Mouse (Mus musculus): ENCODE data around the gene Scn5a. TPM values are rescaled to one million over a fixed set of nuclear protein-coding genes. Genes with fewer than 3 reads are reported as not detected.
A peak's percentile ranks its signal among the peaks of the same experiment; 100 is the strongest.

Gene Scn5a
- total and polyA plus RNA-seq, 2 experiments from 2014 or later: 0.38 to 1.2 TPM

DNA sequence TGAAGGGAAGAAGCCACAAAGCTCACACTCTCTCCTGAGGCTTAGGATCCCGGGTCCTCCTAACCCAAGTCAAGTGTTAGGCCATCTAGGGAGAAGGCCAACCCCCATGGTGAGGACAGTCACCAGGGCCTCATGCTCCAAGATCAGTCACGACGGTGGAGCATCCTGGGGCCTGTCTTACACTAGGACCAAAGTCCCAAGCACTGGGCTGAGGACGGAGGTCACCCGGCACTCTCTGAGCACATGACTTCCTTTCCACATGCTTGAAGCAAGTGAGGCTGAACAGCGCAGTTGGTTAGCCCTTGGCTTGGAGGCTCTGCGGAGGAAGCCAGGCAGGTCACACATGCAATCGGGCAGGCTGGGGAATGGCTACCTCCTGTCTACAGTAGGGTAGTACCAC, 63.8 kb downstream of the Scn5a start:
- Histone ChIP-seq H3K9ac (replicated peaks; ENCODE audit: low read length, poor library complexity, severe bottlenecking) (no peak overlapping the region), H3K27me3 (ENCODE audit: insufficient read depth, low read length) (peaks cover 35% of the 10 kb centered on the region), H3K4me3 (ENCODE audit: low read depth, low read length) (no peak overlapping the region), H3K4me1 (ENCODE audit: insufficient read depth, low read length) (no peaks in the 10 kb centered on the region), H3K9me3 (ENCODE audit: low read length) (no peaks in the 10 kb centered on the region), H3K27ac (ENCODE audit: low read depth, low read length) (no peak overlapping the region), H3K4me2 (ENCODE audit: low read depth, low read length, poor library complexity, severe bottlenecking) (no peak overlapping the region), H3K36me3 (ENCODE audit: insufficient read depth, low read length) (no peaks in the 10 kb centered on the region)
- DNase-seq (ENCODE audit: low spot score): no peak
- TF ChIP-seq CTCF (IDR thresholded peaks at IDR 0.05): no peak
- 87% methylated on average over 8 of the region's 8 CpGs for WGBS
- no peak for ATAC-seq (ENCODE audit: low FRiP score)

DNA sequence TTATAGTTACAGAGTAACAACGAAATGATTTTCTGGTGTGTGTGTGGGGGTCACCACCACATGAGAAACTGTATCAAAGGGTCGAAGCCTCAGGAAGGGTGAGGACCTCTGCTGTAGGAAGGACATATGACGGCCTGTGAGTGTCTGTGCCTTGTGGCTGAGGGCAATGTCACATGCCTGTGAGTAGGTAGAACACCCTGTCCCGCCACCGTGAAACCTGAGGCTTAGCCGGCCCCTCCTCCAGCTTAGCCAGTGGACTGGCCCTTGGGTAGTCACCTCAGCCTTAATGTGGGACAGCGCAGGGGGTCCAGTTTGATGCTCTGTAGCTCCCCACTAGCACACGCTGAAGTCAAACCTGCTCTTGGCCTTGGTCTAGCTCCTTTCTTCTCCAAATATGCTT, 65.0 kb downstream of the Scn5a start:
- Histone ChIP-seq H3K4me1 (ENCODE audit: insufficient read depth, low read length) (no peaks in the 10 kb centered on the region), H3K9ac (replicated peaks; ENCODE audit: low read length, poor library complexity, severe bottlenecking) (no peak overlapping the region), H3K4me3 (ENCODE audit: low read depth, low read length) (no peak overlapping the region), H3K4me2 (ENCODE audit: low read depth, low read length, poor library complexity, severe bottlenecking) (no peak overlapping the region), H3K27me3 (ENCODE audit: insufficient read depth, low read length) (peaks cover 34% of the 10 kb centered on the region), H3K27ac (ENCODE audit: low read depth, low read length) (no peak overlapping the region), H3K36me3 (ENCODE audit: insufficient read depth, low read length) (no peaks in the 10 kb centered on the region), H3K9me3 (ENCODE audit: low read length) (no peaks in the 10 kb centered on the region)
- ATAC-seq (ENCODE audit: low FRiP score): no peak
- no peak for TF ChIP-seq CTCF (IDR thresholded peaks at IDR 0.05)
- no peak for DNase-seq (ENCODE audit: low spot score)
- 91% methylated on average over 8 of the region's 8 CpGs for WGBS

DNA sequence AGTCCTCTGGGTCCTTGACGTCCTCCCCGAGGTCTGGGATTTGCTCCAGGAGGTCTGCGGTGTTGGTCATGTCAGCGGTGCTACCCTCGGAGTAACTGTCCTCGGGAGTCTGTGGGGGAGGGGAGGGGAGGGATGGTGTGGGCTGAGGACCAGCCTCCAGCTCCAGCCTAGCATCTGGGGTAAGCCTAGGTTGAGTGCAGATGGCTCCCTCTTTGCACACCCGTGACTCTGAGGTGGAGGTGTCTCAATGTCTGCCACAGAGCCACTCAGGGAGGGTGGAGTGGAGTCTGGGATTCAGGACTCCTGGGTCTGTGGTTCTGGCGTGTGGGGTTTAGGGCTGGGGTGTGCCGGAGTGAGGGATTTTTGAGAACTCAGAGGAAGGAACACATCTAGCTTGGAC, 65.8 kb downstream of the Scn5a start:
- Histone ChIP-seq H3K9ac (replicated peaks; ENCODE audit: low read length, poor library complexity, severe bottlenecking) (no peak overlapping the region), H3K27ac (ENCODE audit: low read depth, low read length) (no peak overlapping the region), H3K27me3 (ENCODE audit: insufficient read depth, low read length) (peaks cover 26% of the 10 kb centered on the region), H3K4me2 (ENCODE audit: low read depth, low read length, poor library complexity, severe bottlenecking) (no peak overlapping the region), H3K36me3 (ENCODE audit: insufficient read depth, low read length) (no peaks in the 10 kb centered on the region), H3K4me1 (ENCODE audit: insufficient read depth, low read length) (no peaks in the 10 kb centered on the region), H3K9me3 (ENCODE audit: low read length) (no peaks in the 10 kb centered on the region), H3K4me3 (ENCODE audit: low read depth, low read length) (no peak overlapping the region)
- DNase-seq (ENCODE audit: low spot score) (no peak), ATAC-seq (ENCODE audit: low FRiP score) (no peak)
- TF ChIP-seq CTCF (IDR thresholded peaks at IDR 0.05): no peak
- WGBS: 87% methylated on average over 9 of the region's 9 CpGs

DNA sequence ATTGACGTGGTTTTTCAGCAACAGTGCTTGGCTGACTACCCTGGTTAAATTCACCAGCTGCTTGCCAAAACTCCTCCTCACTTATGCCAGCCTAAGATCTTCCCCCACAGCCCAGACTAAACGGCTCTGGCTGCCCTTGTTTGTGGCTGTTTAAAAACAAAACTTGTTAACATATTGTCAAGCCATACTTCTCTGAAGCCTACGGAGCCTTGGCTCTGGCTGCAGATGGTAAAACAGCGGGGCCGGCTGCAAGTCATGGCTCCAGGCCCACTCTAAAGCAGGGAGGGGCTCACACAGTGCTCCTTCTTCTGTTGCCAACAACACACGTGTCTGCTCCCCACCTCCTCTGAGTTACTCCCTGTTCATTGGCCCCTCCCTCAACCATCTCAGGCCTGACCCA, 67.9 kb downstream of the Scn5a start:
- H3K4me1 ChIP-seq (ENCODE audit: insufficient read depth, low read length): no peaks in the 10 kb centered on the region
- WGBS: 65% methylated on average over 6 of the region's 6 CpGs
- peaks cover 11% of the 10 kb centered on the region for H3K27me3 ChIP-seq (ENCODE audit: insufficient read depth, low read length)
- H3K9ac ChIP-seq (replicated peaks; ENCODE audit: low read length, poor library complexity, severe bottlenecking): no peak overlapping the region
- 0 out of 2 replicates have a peak, but pooled peaks cover 3% of the 10 kb centered on the region for H3K9me3 ChIP-seq (ENCODE audit: low read length)
- peak; percentile 86 for DNase-seq (ENCODE audit: low spot score)
- no peaks in the 10 kb centered on the region for H3K36me3 ChIP-seq (ENCODE audit: insufficient read depth, low read length)
- no peak overlapping the region for H3K4me2 ChIP-seq (ENCODE audit: low read depth, low read length, poor library complexity, severe bottlenecking)
- no peak overlapping the region for H3K4me3 ChIP-seq (ENCODE audit: low read depth, low read length)
- TF ChIP-seq CTCF (IDR thresholded peaks at IDR 0.05): no peak
- no peak for ATAC-seq (ENCODE audit: low FRiP score)
- no peak overlapping the region for H3K27ac ChIP-seq (ENCODE audit: low read depth, low read length)

DNA sequence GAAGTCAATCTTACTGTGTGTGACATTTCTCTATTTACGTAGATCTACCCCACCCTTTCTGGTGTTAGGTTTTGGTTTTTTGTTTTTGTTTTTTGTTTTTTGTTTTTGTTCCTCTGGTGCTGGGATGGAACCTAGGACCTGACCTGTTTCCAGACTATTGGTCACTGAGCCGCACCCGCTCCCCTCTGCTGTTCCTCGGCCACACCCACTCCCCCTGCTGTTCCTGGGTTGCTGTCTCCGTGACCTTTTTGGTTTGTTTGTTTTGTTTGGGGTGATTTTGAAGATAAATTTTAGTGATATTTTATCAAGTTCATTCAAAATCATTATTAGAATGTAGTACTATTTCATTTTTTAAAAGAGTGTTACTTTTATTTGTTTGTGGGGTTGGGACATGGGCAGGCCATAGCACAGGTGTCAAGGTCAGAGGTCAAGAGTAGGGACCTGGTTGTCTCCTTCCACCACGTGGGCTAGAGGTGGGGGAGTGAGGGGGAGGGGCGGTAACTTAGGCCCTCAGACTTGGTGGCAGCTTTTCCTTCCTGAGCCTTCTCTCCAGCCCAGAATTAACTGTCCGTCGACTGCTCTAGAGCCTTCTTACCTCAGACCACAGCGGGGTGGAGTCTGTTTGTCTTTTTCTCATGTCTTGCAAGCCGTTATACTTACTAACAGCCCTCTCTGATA, 73.7 kb downstream of the Scn5a start:
- no peak for TF ChIP-seq CTCF (IDR thresholded peaks at IDR 0.05)
- ATAC-seq (ENCODE audit: low FRiP score) (no peak), DNase-seq (ENCODE audit: low spot score) (no peak)
- Histone ChIP-seq H3K36me3 (ENCODE audit: insufficient read depth, low read length) (no peaks in the 10 kb centered on the region), H3K4me3 (ENCODE audit: low read depth, low read length) (no peak overlapping the region), H3K9me3 (ENCODE audit: low read length) (0 out of 2 replicates have a peak, but pooled peaks cover 3% of the 10 kb centered on the region), H3K4me1 (ENCODE audit: insufficient read depth, low read length) (no peaks in the 10 kb centered on the region), H3K4me2 (ENCODE audit: low read depth, low read length, poor library complexity, severe bottlenecking) (no peak overlapping the region), H3K27ac (ENCODE audit: low read depth, low read length) (no peak overlapping the region), H3K9ac (replicated peaks; ENCODE audit: low read length, poor library complexity, severe bottlenecking) (no peak overlapping the region), H3K27me3 (ENCODE audit: insufficient read depth, low read length) (no peaks in the 10 kb centered on the region)
- WGBS: 72% methylated on average over 11 of the region's 11 CpGs

DNA sequence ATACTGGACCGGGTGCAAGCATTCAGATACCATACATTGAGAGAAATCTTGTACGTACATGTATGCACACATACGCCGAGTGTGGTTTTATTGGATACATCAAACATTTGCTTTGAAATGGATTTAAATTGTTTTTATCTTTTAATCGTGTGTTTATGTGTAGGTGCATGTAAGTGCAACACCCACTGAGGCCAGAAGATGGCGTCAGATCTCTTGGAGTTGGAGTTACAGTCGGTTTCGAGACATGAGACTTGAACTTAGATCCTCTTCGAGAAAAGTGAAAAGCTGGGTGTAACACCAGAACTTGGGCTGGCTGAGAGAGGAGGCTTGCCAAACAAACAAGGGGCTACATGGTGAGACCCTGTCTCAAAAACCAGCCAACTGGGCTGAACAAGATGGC, 75.2 kb downstream of the Scn5a start:
- Histone ChIP-seq H3K9ac (replicated peaks; ENCODE audit: low read length, poor library complexity, severe bottlenecking) (no peak overlapping the region), H3K4me2 (ENCODE audit: low read depth, low read length, poor library complexity, severe bottlenecking) (no peak overlapping the region), H3K4me1 (ENCODE audit: insufficient read depth, low read length) (no peaks in the 10 kb centered on the region), H3K4me3 (ENCODE audit: low read depth, low read length) (no peak overlapping the region), H3K36me3 (ENCODE audit: insufficient read depth, low read length) (no peaks in the 10 kb centered on the region), H3K27me3 (ENCODE audit: insufficient read depth, low read length) (no peaks in the 10 kb centered on the region), H3K27ac (ENCODE audit: low read depth, low read length) (no peak overlapping the region), H3K9me3 (ENCODE audit: low read length) (0 out of 2 replicates have a peak, but pooled peaks cover 3% of the 10 kb centered on the region)
- DNase-seq (ENCODE audit: low spot score) (no peak), ATAC-seq (ENCODE audit: low FRiP score) (no peak)
- WGBS: 92% methylated on average over 9 of the region's 9 CpGs
- 0 out of 2 replicates have a peak, but pooled peaks have one; percentile 12 for TF ChIP-seq CTCF (IDR thresholded peaks at IDR 0.05)

Data from midbrain, postnatal 0 days (tissue).